Mouse (Mus musculus): ENCODE data around the gene Bpifb5.
"Not testable (repeated sequence)": the region's sequence is repeated elsewhere in the genome, so short reads cannot be mapped to it uniquely, and the experiment has no call there.

Bpifb5 gene

GRCm38 (mm10) chr2:154223265-154223916, at the start of gene Bpifb5:
TSS of gene Bpifb5 (plus strand) at chr2:154223742.
- DNase-seq (ENCODE audit: low spot score) = peak; percentile 10

DNA sequence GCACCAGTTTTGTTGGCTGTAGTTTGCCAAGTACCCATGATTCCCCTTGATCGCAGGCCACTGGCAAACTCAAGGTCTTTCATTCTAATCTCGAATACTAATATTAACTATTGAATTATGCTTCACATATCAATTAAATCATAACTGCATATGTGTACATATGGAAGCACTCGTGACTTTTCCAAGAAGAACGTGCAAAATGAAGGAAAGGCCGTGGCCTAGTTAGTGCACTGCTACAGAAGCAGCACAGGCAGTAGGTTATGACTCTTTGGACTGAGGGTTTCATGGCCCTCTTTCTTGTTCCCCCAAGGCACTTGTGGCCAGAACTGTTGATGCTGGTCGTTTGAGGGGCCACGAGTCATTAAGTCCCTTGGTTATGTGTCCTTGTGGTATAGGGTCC, 41.6 kb upstream of the Bpifb5 start:
- not testable (repeated sequence) for DNase-seq (ENCODE audit: low spot score)

GRCm38 (mm10) chr2:154183061-154183460, 40.5 kb upstream of the Bpifb5 start:
- DNase-seq (ENCODE audit: low spot score) = not testable (repeated sequence)

GRCm38 (mm10) chr2:154185319-154185718, 38.2 kb upstream of the Bpifb5 start:
- no peak for DNase-seq (ENCODE audit: low spot score)

DNA sequence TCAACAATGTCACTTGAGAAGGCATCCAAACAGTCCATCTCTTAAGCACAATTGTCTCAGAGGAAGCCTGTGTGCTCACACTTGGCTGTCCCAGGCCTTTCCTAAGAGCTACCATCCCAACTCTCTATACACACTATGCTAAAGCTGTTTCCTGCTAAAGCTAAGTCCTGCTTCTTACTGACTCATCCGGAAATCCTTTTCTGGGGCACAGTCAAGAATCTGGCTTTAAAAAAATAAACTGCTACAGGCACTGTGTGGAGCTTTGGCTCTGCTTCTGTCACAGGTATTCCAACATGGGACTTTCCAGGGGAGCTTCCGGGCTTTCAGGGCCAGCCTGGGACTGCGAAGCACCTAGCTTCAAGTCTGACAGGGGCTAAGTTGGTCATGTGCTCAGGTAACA, 37.8 kb upstream of the Bpifb5 start:
- DNase-seq (ENCODE audit: low spot score) = no peak

- no peak for DNase-seq (ENCODE audit: low spot score)
These were observed 36.1 kb upstream of the Bpifb5 start for GRCm38 (mm10) chr2:154187468-154187867.

GRCm38 (mm10) chr2:154189877-154190434, 33.6 kb upstream of the Bpifb5 start:
- DNase-seq (ENCODE audit: low spot score) = no peak

DNA sequence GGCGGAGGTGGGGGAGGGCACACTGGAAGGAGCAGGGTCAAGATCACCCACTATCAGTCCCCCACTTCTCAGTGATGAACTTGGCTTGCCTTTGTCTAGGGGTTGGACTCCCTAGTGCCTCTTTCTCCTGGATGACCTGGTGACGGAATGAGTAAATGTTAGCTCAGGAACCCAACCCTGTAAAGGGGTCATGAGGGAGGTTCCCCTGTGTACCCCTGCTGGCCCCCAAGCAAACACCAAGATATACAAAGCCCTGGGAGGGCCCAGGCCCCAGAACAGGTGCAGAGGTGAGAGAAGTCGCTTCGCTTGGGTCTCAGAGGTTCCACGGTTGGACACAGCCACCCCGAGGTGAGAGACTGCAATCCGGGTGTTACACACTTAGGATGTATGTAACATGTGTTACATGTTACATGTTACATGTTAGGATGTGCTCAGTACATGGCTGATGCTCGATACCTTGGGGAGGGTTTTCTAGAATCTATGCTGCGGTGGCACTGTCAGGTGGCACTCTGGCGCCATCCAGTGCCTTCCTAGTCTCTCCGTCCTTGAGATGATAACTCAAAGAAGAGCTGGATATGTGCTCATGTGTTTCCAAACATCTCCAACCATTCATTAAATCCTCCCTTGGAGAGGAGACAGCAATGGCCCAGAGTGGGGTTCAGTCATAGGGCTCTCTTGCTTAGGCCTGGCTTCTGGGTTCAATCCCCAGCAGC, 32.8 kb upstream of the Bpifb5 start, which contains the start of gene Bpifb1:
TSS of gene Bpifb1 (plus strand) at position 273 of the 713 bp plus-strand sequence.
- DNase-seq (ENCODE audit: low spot score) = no peak

GRCm38 (mm10) chr2:154192141-154192540, 31.4 kb upstream of the Bpifb5 start:
- no peak for DNase-seq (ENCODE audit: low spot score)

DNA sequence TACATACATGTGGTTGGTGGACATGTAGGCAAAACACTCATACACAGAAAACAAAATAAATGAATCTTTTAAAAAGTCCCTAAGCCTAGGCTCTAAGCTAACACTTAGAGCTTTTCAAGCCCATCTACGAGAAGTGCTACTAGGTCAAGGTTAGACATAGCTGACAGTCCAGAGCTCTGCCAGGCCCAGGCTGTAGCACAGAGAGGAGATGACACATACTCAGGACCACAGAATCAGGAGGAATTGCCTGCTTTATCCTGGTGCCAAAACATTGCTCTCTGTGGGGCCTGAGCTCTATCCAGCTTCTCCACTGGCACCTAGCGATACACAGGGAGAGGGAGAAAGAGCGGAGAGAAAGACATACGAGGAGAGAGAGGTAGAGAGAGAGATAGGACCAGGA, 30.5 kb upstream of the Bpifb5 start:
- DNase-seq (ENCODE audit: low spot score) = no peak

DNA sequence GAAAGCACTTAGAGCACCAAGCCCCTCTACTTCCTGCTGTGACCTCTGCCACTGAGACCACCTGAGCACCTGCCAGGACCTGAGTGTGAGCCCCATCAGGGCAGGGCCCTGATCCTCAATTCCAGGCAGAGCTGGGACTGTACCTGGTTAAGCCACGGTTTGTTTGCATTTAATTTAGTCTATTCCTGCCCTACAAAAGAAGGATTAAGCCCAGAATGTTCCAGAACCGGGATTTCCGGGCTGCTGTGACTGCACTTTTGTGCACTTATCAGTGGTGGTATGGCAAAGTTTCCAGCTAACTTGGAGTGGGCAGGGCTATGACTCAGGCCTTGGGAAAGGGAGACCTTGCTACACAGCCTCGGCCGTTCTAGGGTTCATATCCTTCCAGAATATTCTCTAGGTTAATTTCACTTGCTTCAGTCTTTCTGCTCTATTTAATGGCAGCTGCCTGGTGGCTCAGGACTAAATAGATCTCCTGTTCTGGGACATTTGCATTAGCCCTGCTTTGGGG, 29.5 kb upstream of the Bpifb5 start:
- no peak for DNase-seq (ENCODE audit: low spot score)

DNA sequence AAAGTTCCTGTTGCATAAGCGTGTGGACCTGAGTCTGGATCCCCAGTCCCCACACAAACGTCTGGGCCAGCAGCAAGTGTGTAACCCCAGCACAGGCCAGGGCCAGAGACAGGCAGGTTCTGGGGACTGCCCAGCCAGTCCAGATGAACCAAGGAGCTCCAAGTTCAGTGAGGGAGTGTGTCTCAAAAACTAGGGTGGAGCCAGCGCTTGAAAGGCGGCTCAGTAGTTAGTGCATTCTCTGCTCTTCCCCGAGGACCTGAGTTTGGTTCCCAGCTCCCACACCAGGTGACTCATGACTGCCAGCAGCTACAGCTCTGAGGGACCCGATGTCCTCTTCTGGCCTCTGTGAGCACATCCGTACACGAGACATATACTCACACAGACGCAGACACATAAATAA, 26.5 kb upstream of the Bpifb5 start:
- DNase-seq (ENCODE audit: low spot score) = no peak

GRCm38 (mm10) chr2:154204630-154205029, 18.9 kb upstream of the Bpifb5 start:
- DNase-seq (ENCODE audit: low spot score) = no peak

DNA sequence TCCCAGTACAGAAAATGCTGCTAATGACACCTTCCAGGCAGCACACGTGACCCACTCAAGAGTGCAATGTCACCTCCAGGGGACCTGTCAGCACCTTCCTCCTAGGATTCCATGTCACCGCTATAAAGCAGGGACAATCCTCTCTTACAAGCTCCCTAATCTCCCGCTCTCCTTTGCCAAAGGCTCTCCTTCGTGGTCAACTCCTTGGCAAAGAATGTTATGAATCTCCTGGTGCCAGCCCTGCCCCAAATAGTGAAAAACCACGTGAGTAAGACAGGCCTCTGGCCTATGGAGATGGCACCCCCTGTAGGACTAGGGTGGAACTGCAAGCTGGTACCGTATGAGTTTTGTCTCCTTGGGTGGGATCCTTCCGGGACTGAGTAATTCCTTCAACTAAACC, 16.6 kb upstream of the Bpifb5 start:
- DNase-seq (ENCODE audit: low spot score) = peak; percentile 22

GRCm38 (mm10) chr2:154209112-154209511, 14.4 kb upstream of the Bpifb5 start:
- no peak for DNase-seq (ENCODE audit: low spot score)

GRCm38 (mm10) chr2:154211121-154211520, 12.4 kb upstream of the Bpifb5 start:
- DNase-seq (ENCODE audit: low spot score) = no peak

DNA sequence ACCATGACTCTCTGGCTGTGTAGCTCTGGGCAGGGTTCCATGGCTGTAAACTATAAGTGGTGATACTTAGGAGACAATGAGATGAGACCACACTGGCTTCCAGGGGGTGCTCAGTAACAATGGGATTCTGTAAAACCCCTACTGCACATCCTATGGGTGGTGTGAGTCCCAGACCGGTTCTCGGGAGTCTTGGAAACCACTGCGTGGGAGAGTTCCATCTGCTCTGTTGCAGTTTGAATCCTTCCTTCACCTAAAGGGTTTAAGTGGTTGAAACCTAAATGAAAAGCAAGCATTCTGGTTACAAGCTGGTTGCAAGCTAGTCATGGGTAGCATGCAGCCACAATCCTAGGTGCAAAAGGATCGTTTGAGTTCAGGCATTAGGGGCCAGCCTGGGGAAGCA, 11.7 kb upstream of the Bpifb5 start:
- no peak for DNase-seq (ENCODE audit: low spot score)

DNA sequence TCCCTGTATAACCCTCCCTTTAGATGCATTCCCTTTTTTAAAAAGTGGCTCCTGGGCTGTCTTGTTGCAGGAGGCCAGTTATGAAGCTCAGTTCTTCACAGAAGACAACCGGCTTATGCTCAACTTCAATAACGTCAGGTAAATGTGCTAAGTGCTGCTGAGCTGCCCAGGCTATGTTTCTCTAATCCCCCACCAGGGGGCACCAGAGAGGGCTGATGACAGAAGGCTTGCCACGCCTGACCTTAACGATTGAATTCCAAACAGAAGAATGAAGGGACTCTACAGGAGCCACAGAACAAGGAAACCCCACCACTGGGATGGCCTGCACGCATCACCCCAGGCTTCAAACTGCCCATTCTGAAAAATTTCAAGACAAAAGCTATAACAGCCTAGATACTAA, 8.4 kb upstream of the Bpifb5 start:
- DNase-seq (ENCODE audit: low spot score) = peak; percentile 66

- no peak for DNase-seq (ENCODE audit: low spot score)
These were observed 3.6 kb upstream of the Bpifb5 start for GRCm38 (mm10) chr2:154219950-154220349.

GRCm38 (mm10) chr2:154223917-154224273, 353 bp downstream of the Bpifb5 start:
- DNase-seq (ENCODE audit: low spot score) = no peak

DNA sequence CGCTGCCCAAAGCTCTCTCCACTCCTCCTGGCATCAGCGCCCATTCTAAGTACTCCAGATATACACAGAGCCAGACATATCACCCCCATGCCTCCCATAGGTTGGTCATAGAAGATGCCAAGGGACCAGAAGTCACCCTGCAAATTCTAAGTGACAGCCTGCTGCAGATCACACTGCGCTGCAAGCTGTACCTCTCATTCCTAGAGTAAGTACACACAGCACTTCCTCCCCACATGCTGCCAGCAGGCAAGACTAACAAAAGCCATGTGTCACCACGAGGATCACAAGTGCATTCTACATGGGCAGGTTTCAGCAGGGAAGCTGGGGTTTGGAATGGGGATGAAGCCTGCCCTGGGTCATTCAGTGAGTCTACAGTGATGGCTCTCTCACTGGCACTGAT, 3.4 kb downstream of the Bpifb5 start:
- no peak for DNase-seq (ENCODE audit: low spot score)

DNA sequence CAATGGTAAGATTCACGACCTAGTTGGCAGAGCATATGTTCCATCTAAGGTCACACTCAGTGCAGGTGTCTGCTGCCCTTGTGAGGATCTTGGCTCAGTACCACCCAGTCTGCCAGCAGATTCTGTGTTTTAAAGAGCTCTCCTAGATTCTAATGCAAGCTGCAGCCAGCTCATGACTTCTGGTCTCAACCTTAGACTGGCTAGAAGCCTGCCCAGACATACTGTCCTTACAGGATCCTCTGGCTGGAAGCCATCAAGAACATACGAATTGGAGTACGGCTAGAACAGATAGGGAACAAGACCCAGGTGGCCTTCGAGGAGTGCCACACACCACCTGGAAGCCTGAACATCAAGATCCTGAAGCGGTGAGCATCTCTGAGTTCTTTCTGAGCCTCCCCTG, 4.3 kb downstream of the Bpifb5 start:
- no peak for DNase-seq (ENCODE audit: low spot score)

DNA sequence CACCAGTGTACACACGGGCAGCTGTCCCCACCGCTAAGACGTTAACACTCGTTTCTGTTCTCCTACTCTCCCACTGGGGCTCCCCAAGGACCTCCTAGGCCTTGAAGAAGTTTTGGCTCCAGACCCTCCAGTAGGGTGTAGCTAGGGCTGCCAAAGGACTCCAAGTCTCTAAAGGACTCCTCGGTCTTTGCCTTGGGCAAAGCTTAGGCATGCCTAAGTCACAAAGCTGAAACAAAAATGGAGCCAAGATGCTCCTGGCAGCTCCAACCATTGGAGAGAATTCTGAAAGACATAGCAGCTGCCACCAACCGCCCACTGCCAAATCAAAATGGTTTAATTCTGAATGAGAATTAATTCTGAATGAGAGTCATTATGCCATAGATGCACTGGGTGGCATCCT, 9.9 kb downstream of the Bpifb5 start:
- no peak for DNase-seq (ENCODE audit: low spot score)

Measured in ovary, postnatal 14 days (tissue).